In genomic region chr10:117793436-117794030, GRCm38 (mm10) we compare ENCODE assay signal across 8 mouse cellular contexts. TPM values are rescaled to one million over a fixed set of nuclear protein-coding genes. Genes with fewer than 3 reads are reported as not detected.
DNase-seq lines count a peak whose midpoint lies in the region; ATAC-seq lines count a peak whose summit lies in the region.

No protein-coding gene starts in this region.

- H3K9me3 ChIP-seq in midbrain, embryonic 10.5 days (replicated peaks) = no peaks in the 10 kb centered on the region; the same call in 1 of the 2 replicates
- H3K9me3 ChIP-seq in midbrain, embryonic 11.5 days (ENCODE audit: control insufficient read depth, low read length) = no peaks in the 10 kb centered on the region
- 0 out of 2 replicates have a peak, but pooled peaks cover 3% of the 10 kb centered on the region for H3K9me3 ChIP-seq in embryonic facial prominence, embryonic 10.5 days
- no peaks in the 10 kb centered on the region for H3K9me3 ChIP-seq in intestine, embryonic 16.5 days (ENCODE audit: control insufficient read depth, low read length)
- H3K9me3 ChIP-seq in stomach, embryonic 14.5 days (ENCODE audit: control insufficient read depth, low read depth, low read length) = no peaks in the 10 kb centered on the region

- peaks cover 27% of the 10 kb centered on the region for H3K4me1 ChIP-seq in midbrain, embryonic 10.5 days
- peaks cover 11% of the 10 kb centered on the region for H3K4me1 ChIP-seq in midbrain, embryonic 11.5 days (ENCODE audit: control insufficient read depth, insufficient read depth, low read length)
- peaks cover 19% of the 10 kb centered on the region for H3K4me1 ChIP-seq in embryonic facial prominence, embryonic 10.5 days
- H3K4me1 ChIP-seq in intestine, embryonic 16.5 days (ENCODE audit: control insufficient read depth, insufficient read depth, low read length) = peaks cover 17% of the 10 kb centered on the region
- H3K4me1 ChIP-seq in stomach, embryonic 14.5 days (ENCODE audit: control insufficient read depth, insufficient read depth, low read length) = peaks cover 16% of the 10 kb centered on the region; the same call in 1 of the 2 replicates

- no peak for DNase-seq in midbrain, embryonic 10.5 days (ENCODE audit: low spot score)
- no peak for DNase-seq in midbrain, embryonic 11.5 days (ENCODE audit: low spot score, missing footprints)
- DNase-seq in embryonic facial prominence, embryonic 10.5 days (ENCODE audit: low spot score) = no peak
- no peak for DNase-seq in gastrocnemius, postnatal 10 days
- DNase-seq in layer of hippocampus, postnatal 25 days (ENCODE audit: extremely low spot score in 1 of 2, low spot score in 1 of 2) = no peak
- no peak for DNase-seq in retina, embryonic 14.5 days (ENCODE audit: low spot score)

- no peak overlapping the region; the same call in 1 of the 2 replicates for H3K4me2 ChIP-seq in midbrain, embryonic 11.5 days
- peak overlapping the region; percentile 52 for H3K4me2 ChIP-seq in intestine, embryonic 16.5 days (ENCODE audit: low read depth, low read length)
- H3K4me2 ChIP-seq in stomach, embryonic 14.5 days (replicated peaks; ENCODE audit: low read depth, low read length) = peak overlapping the region; percentile 42

- peak overlapping the region; percentile 81; the same call in 1 of the 2 replicates for H3K27ac ChIP-seq in midbrain, embryonic 10.5 days (replicated peaks)
- H3K27ac ChIP-seq in midbrain, embryonic 11.5 days (ENCODE audit: low read depth, low read length) = no peak overlapping the region
- peak overlapping the region; percentile 92 for H3K27ac ChIP-seq in embryonic facial prominence, embryonic 10.5 days (replicated peaks)
- H3K27ac ChIP-seq in intestine, embryonic 16.5 days (ENCODE audit: low read length) = peak overlapping the region; percentile 76
- peak overlapping the region; percentile 64 for H3K27ac ChIP-seq in stomach, embryonic 14.5 days (ENCODE audit: low read length)

- ATAC-seq in midbrain, embryonic 11.5 days (ENCODE audit: low FRiP score) = no peak
- ATAC-seq in intestine, embryonic 16.5 days = no peak
- ATAC-seq in stomach, embryonic 14.5 days (ENCODE audit: insufficient number of reproducible peaks, insufficient read depth, low FRiP score, low read depth) = no peak

- no peak overlapping the region; the same call in 1 of the 2 replicates for H3K9ac ChIP-seq in midbrain, embryonic 11.5 days (ENCODE audit: low read length)
- peak overlapping the region; percentile 31; the same call in 1 of the 2 replicates for H3K9ac ChIP-seq in intestine, embryonic 16.5 days (ENCODE audit: low read depth, low read length)
- H3K9ac ChIP-seq in stomach, embryonic 14.5 days (replicated peaks; ENCODE audit: low read depth, low read length) = no peak overlapping the region

- peaks cover 22% of the 10 kb centered on the region for H3K36me3 ChIP-seq in midbrain, embryonic 10.5 days
- H3K36me3 ChIP-seq in midbrain, embryonic 11.5 days (ENCODE audit: control insufficient read depth, insufficient read depth, low read length) = no peaks in the 10 kb centered on the region
- H3K36me3 ChIP-seq in embryonic facial prominence, embryonic 10.5 days (replicated peaks) = peaks cover 17% of the 10 kb centered on the region
- no peaks in the 10 kb centered on the region for H3K36me3 ChIP-seq in intestine, embryonic 16.5 days (ENCODE audit: control insufficient read depth, insufficient read depth, low read length)
- no peaks in the 10 kb centered on the region for H3K36me3 ChIP-seq in stomach, embryonic 14.5 days (ENCODE audit: control insufficient read depth, insufficient read depth, low read length)

- H3K27me3 ChIP-seq in midbrain, embryonic 10.5 days (ENCODE audit: low read depth, poor library complexity, severe bottlenecking) = no peaks in the 10 kb centered on the region
- no peaks in the 10 kb centered on the region for H3K27me3 ChIP-seq in midbrain, embryonic 11.5 days (ENCODE audit: control insufficient read depth, insufficient read depth, low read length)
- H3K27me3 ChIP-seq in embryonic facial prominence, embryonic 10.5 days (replicated peaks; ENCODE audit: low read depth, poor library complexity, severe bottlenecking) = no peaks in the 10 kb centered on the region
- no peaks in the 10 kb centered on the region for H3K27me3 ChIP-seq in intestine, embryonic 16.5 days (replicated peaks; ENCODE audit: control insufficient read depth, insufficient read depth, low read length)
- H3K27me3 ChIP-seq in stomach, embryonic 14.5 days (ENCODE audit: control insufficient read depth, insufficient read depth, low read length) = no peaks in the 10 kb centered on the region

- WGBS in midbrain, embryonic 10.5 days = 77% methylated on average over 11 of the region's 11 CpGs
- 87% methylated on average over 11 of the region's 11 CpGs for WGBS in midbrain, embryonic 11.5 days
- 77% methylated on average over 11 of the region's 11 CpGs for WGBS in embryonic facial prominence, embryonic 10.5 days
- WGBS in intestine, embryonic 16.5 days = 64% methylated on average over 11 of the region's 11 CpGs
- 61% methylated on average over 11 of the region's 11 CpGs for WGBS in stomach, embryonic 14.5 days

- H3K4me3 ChIP-seq in midbrain, embryonic 10.5 days = peak overlapping the region; percentile 71
- H3K4me3 ChIP-seq in midbrain, embryonic 11.5 days (ENCODE audit: low read depth, low read length) = no peak overlapping the region
- peak overlapping the region; percentile 93 for H3K4me3 ChIP-seq in embryonic facial prominence, embryonic 10.5 days
- peak overlapping the region; percentile 95; the same call in 1 of the 2 replicates for H3K4me3 ChIP-seq in intestine, embryonic 16.5 days (ENCODE audit: low read length)
- H3K4me3 ChIP-seq in stomach, embryonic 14.5 days (ENCODE audit: low read depth, low read length) = peak overlapping the region; percentile 95

RNA-seq across cellular contexts. Expression of gene Nup107, which starts 1.0 kb away (rescaled TPM):
- 95.5 and 104 TPM in 2 replicates for polyA plus RNA-seq in midbrain, embryonic 10.5 days (2016; fragmentation: Nextera tagmentation; extraction: Ambion mirVana)
- 95.1 and 99.0 TPM in 2 replicates for polyA plus RNA-seq in midbrain, embryonic 11.5 days (2014; fragmentation: Nextera tagmentation; extraction: Ambion mirVana)
- polyA plus RNA-seq in embryonic facial prominence, embryonic 10.5 days (2016; fragmentation: Nextera tagmentation; extraction: Ambion mirVana) = 106 and 107 TPM in 2 replicates
- polyA plus RNA-seq in intestine, embryonic 16.5 days (2015; fragmentation: Nextera tagmentation; extraction: Ambion mirVana) = 42.0 and 48.8 TPM in 2 replicates
- 61.7 and 62.6 TPM in 2 replicates for polyA plus RNA-seq in stomach, embryonic 14.5 days (2014; fragmentation: Nextera tagmentation; extraction: Ambion mirVana)
- total RNA-seq in gastrocnemius, postnatal 10 days (2021) = 10 to 100 TPM; 13.8 TPM
- total RNA-seq in layer of hippocampus, postnatal 25 days (2021) = 10 to 100 TPM; 17.6 to 20.4 TPM

RNA-seq across cellular contexts. Expression of gene Slc35e3, which starts 47.4 kb away (rescaled TPM):
- 19.5 and 24.8 TPM in 2 replicates for polyA plus RNA-seq in midbrain, embryonic 10.5 days (2016; fragmentation: Nextera tagmentation; extraction: Ambion mirVana)
- 21.4 TPM in 2 replicates for polyA plus RNA-seq in midbrain, embryonic 11.5 days (2014; fragmentation: Nextera tagmentation; extraction: Ambion mirVana)
- 20.2 and 24.7 TPM in 2 replicates for polyA plus RNA-seq in embryonic facial prominence, embryonic 10.5 days (2016; fragmentation: Nextera tagmentation; extraction: Ambion mirVana)
- 8.5 and 10.1 TPM in 2 replicates for polyA plus RNA-seq in intestine, embryonic 16.5 days (2015; fragmentation: Nextera tagmentation; extraction: Ambion mirVana)
- polyA plus RNA-seq in stomach, embryonic 14.5 days (2014; fragmentation: Nextera tagmentation; extraction: Ambion mirVana) = 13.0 and 13.1 TPM in 2 replicates
- total RNA-seq in gastrocnemius, postnatal 10 days (2021) = 1 to 10 TPM; 6.9 to 8.0 TPM
- 10 to 100 TPM; 32.2 to 33.3 TPM for total RNA-seq in layer of hippocampus, postnatal 25 days (2021)

RNA-seq across cellular contexts. Expression of gene Rap1b, which starts 52.3 kb away (rescaled TPM):
- polyA plus RNA-seq in midbrain, embryonic 10.5 days (2016; fragmentation: Nextera tagmentation; extraction: Ambion mirVana) = 144 and 146 TPM in 2 replicates
- polyA plus RNA-seq in midbrain, embryonic 11.5 days (2014; fragmentation: Nextera tagmentation; extraction: Ambion mirVana) = 172 and 178 TPM in 2 replicates
- polyA plus RNA-seq in embryonic facial prominence, embryonic 10.5 days (2016; fragmentation: Nextera tagmentation; extraction: Ambion mirVana) = 125 and 135 TPM in 2 replicates
- polyA plus RNA-seq in intestine, embryonic 16.5 days (2015; fragmentation: Nextera tagmentation; extraction: Ambion mirVana) = 157 and 163 TPM in 2 replicates
- 178 and 194 TPM in 2 replicates for polyA plus RNA-seq in stomach, embryonic 14.5 days (2014; fragmentation: Nextera tagmentation; extraction: Ambion mirVana)
- total RNA-seq in gastrocnemius, postnatal 10 days (2021) = 10 to 100 TPM; 42.3 to 50.4 TPM
- total RNA-seq in layer of hippocampus, postnatal 25 days (2021) = 10 to 100 TPM; 67.4 to 70.2 TPM
